Mouse (Mus musculus) CD4-positive, CD25-positive, alpha-beta regulatory T cell, adult 9 weeks (primary cell): Measurements from ENCODE around the gene Vmn1r27. TPM values are rescaled to one million over a fixed set of nuclear protein-coding genes. Genes with fewer than 3 reads are reported as not detected.

Experiments
- polyA plus RNA-seq: library from polyadenylated mRNA; unstranded; fragments of 100-300 nt; shearing (Covaris generic); gene quantifications from one replicate; pipeline ENCODE4 v1.2.1, GENCODE M21; 2017

The Vmn1r27 gene
- not detected for polyA plus RNA-seq

DNA sequence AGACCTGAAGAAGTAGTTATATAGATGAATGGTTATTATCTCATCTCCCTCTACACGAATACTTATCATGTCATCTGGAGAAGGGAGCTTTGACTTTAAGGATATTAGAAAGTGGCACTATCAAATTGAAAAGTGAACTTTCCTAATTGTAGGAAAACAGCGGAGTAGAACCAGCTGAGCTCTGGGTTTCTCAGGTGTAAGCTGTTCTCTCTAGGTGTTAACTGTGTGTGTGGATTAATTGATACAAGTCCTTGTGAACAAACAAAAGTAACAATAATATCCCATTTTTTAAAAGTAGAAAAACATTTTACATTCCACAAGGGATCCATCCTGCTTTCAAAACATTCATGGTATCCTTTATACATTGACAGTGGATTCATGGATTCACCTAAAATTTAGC, at the start of gene Vmn1r27:
TSS of gene Vmn1r27 (minus strand) at position 101 of the 400 bp plus-strand sequence.

DNA sequence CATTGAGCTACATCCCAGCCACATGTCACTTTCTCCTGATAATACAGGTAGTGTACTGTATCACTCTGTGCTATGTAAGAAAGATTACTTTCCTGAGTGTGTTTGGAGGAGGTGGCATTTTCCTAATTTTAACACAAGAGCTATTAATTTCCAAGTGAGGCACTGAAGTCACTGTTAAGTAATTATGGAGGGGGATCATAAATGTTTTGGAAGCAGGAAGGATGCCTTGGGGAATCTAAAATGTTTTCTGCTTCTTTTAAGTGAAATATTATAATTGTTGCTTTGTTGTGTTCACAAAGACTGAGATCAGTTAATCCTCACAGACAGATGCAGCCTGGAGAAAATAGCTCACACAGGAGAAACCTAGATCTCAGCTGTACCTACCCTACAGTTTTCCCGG, 43.1 kb upstream of the Vmn1r27 start, which contains the start of gene Vmn1r28:
TSS of gene Vmn1r28 (plus strand) at position 301 of the 400 bp plus-strand sequence.

Other genes starting within 250 kb of the Vmn1r27 start
- gene Vmn1r25, start 238.0 kb downstream of the Vmn1r27 start, polyA plus RNA-seq, result not detected
- not detected for gene Vmn1r26, start 203.7 kb downstream of the Vmn1r27 start, polyA plus RNA-seq
- gene Vmn1r28, start 43.2 kb upstream of the Vmn1r27 start, polyA plus RNA-seq, result not detected
- not detected for gene Vmn1r29, start 82.7 kb upstream of the Vmn1r27 start, polyA plus RNA-seq
- gene Vmn1r30, start 224.6 kb upstream of the Vmn1r27 start, polyA plus RNA-seq, result not detected